Mouse (Mus musculus) G1E (cell line): ENCODE results near the gene 1700086D15Rik.

ENCODE experiments used
- CTCF ChIP-seq: IDR thresholded peaks from 2 replicates; pipeline ENCODE4 v1.5.1; 2012; ENCODE audit warnings: low read depth, low read length, inconsistent platforms, mixed read lengths
- TAL1 ChIP-seq: conservative IDR thresholded peaks from 2 replicates; pipeline ENCODE4 v1.6.1; 2012; ENCODE audit warnings: low read depth, low read length, inconsistent platforms, mixed read lengths

GRCm38 (mm10) chr11:65153006-65153405 lies 6.7 kb downstream of the 1700086D15Rik start:
- TF ChIP-seq CTCF (no peak), TAL1 (no peak)
